Mouse (Mus musculus) monocyte, adult 59 days (primary cell): ENCODE results near the gene Dync1h1. TPM values are rescaled to one million over a fixed set of nuclear protein-coding genes. Genes with fewer than 3 reads are reported as not detected.

ENCODE experiments used
- total RNA-seq, 2 experiments: library from RNA; stranded (reverse); gene quantifications; one replicate each; pipeline ENCODE4 v1.2.4; 2023

The Dync1h1 gene
- total RNA-seq, result 100 to 1,000 TPM; 165 to 192 TPM

DNA sequence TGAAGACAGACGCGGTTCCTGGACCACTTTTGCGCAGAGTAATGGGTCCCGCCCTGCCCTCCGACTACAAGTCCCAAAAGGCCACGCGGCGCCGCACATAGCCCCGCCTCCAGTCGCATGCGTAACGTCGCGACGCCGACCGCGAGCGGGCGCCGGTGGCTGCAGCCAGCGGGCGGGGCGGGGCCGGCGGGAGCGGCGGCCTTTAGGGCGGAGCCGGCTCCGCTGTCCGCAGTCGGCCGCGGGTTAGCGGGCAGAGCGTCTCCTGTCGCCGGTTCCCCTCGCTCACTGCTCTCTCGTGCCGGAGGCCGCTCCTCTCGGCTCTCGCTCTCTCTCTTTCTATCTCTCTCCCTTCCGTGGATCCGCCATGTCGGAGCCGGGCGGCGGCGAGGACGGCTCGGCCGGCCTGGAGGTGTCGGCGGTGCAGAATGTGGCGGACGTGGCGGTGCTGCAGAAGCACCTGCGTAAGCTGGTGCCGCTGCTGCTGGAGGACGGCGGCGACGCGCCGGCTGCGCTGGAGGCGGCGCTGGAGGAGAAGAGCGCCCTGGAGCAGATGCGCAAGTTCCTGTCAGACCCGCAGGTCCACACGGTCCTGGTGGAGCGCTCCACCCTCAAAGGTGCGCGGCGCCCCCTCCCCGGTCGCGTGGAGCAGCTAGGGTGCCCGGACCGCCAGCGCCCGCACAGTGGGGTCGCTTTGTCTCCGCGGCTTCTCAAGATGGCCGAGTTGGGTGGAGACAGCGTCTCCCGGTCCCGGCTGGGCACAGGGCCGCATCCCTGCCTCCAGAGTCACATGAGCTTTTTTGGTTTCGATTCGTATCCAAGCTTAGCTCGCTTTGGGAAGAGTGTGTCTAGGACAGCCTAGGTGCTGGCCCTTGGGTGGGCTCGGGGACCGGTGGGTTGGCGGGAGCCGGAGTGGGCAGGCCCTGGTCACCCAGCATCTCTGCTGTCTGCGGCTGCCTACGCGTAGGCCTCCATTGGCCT, at the start of gene Dync1h1:
Gene Dync1h1, plus strand, starts transcription at position 212 of the 978 bp plus-strand sequence.

DNA sequence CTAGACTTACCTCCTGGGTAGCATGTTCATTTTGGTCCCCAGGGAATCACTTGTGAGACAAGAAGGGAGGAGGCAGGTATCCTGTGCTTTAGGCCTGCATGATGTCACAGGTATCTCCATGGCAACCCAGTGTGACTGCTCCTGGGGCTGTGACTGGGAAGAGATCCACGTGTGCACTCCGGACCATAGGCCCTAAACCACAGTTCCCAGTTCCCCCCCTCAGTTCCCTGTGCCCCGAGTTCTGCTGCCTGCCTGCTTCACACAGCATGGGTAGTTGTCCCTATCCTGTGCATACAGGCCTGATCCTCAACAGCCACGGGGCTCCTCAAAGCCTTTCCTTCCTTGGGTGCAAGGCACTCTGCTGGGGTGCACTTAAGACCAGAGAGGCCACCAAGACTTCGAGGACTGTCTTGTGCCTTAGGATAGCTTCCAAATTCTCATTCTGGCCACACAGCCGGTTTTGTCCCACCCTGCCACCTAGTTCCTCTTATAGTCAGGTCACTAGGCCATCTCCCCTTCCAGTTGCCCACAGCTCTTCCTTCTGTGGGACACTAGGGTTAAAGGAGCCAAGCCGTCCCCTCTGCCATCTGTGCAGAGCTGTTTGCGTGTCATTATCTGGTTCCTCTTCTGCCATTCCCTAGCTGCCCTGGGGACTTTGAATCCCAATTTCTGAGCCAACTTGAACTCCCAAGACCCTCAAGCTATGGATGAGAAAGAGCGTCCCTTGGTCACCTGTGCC, 81.5 kb downstream of the Dync1h1 start, which contains the start of gene 1700001K19Rik:
Gene 1700001K19Rik, minus strand, starts transcription at position 59 of the 739 bp plus-strand sequence.

DNA sequence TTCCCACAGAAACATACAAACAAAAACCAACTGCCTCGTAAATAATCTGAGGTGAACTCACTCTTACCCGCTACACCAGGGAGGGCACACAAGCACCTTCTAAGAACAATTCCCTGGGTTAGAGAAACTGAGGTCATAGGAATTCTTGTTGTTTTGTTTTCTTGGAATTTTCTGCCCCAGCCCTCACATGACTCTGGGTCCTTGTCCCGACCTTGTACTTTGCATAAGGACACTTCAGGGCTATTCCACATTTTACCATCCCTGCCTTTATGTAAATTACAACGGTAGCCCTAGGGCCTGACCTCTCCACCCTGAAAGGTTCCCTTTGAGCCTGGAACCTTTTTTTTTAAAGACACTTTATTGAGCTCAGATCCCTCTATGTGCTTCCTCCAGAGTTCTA, 101.3 kb downstream of the Dync1h1 start, which contains the start of gene Hsp90aa1:
Gene Hsp90aa1, minus strand, starts transcription at position 173 of the 400 bp plus-strand sequence.

Other genes with a start within 250 kb of the Dync1h1 start
- gene Ppp2r5c, start 154.3 kb upstream of the Dync1h1 start, total RNA-seq, result 100 to 1,000 TPM; 200 to 201 TPM
- not detected for gene 1700001K19Rik, start 81.2 kb downstream of the Dync1h1 start, total RNA-seq
- 100 to 1,000 TPM; 275 to 298 TPM for gene Hsp90aa1, start 101.3 kb downstream of the Dync1h1 start, total RNA-seq
- gene Wdr20, start 136.5 kb downstream of the Dync1h1 start, total RNA-seq, result 10 to 100 TPM; 37.8 to 55.3 TPM
- under 1 TPM; 0.67 to 0.97 TPM for gene Mok, start 239.5 kb downstream of the Dync1h1 start, total RNA-seq
- 10 to 100 TPM; 12.9 to 16.3 TPM for gene Zfp839, start 248.8 kb downstream of the Dync1h1 start, total RNA-seq